Mouse (Mus musculus): ENCODE data around the gene 4931422A03Rik. TPM values are rescaled to one million over a fixed set of nuclear protein-coding genes. Genes with fewer than 3 reads are reported as not detected.

Gene 4931422A03Rik
- polyA plus RNA-seq, 1 experiment from 2014 or later = 1.5 TPM

DNA sequence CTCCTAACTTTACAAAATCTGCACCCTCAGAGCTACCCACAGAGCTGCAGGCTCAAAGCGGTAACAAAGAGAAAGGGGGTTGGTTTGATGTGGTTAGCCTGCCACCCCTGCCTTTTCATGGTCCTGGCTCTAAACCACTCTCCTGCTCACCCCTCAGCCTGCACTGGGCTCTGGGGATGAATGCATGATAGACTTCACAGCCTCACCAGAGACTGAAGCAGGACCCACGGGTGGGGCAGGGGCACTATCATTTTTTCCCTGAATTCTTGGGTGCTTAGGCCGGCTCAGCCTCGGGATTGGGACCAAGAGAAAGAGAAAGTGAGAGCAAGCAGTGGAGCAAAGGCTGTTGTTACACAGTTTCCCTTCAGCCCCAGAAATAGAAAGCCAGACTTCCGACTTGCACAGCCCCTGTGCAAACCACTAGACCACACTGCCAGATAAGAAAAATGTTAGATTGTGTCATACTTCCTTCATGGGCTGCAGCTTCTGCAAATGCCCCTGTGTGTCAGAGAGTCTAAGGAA, 82.5 kb downstream of the 4931422A03Rik start:
- H3K4me3 ChIP-seq (ENCODE audit: low read depth, low read length) = no peak overlapping the region
- H3K27me3 ChIP-seq (ENCODE audit: control insufficient read depth, insufficient read depth, low read length) = no peaks in the 10 kb centered on the region
- no peak overlapping the region for H3K9ac ChIP-seq (ENCODE audit: low read length)
- WGBS = 65% methylated on average over 5 of the region's 5 CpGs
- H3K9me3 ChIP-seq (ENCODE audit: control insufficient read depth, low read length) = no peaks in the 10 kb centered on the region
- H3K27ac ChIP-seq (replicated peaks; ENCODE audit: low read depth, low read length) = no peak overlapping the region
- ATAC-seq (ENCODE audit: insufficient number of reproducible peaks, low FRiP score, low TSS enrichment, low read depth) (no peak), DNase-seq (ENCODE audit: low spot score) (no peak)
- no peaks in the 10 kb centered on the region for H3K36me3 ChIP-seq (ENCODE audit: control insufficient read depth, insufficient read depth, low read length)
- H3K4me1 ChIP-seq (ENCODE audit: control insufficient read depth, insufficient read depth, low read length) = peaks cover 6% of the 10 kb centered on the region
- H3K4me2 ChIP-seq (ENCODE audit: low read depth, severe bottlenecking) = no peak overlapping the region

DNA sequence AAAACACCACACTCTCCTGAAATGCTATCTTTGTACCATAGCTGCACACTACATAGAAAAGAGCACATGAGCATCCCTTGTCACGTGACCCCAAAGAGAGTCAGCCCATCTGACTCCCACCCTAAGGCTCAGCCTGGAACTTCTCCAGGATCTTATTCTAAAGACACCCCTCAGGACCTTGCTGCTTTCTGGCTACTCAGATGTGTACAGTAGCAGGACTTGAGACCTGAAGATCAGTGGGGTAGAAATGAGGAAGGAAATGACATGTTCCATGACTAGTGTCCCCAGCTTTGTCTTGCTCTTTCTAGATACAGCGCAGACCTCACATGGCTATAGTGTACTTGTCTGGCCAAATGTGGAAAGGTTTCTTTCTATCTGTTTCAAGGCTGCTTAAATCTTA, 83.3 kb downstream of the 4931422A03Rik start:
- no peak overlapping the region for H3K4me3 ChIP-seq (ENCODE audit: low read depth, low read length)
- no peak for DNase-seq (ENCODE audit: low spot score)
- no peaks in the 10 kb centered on the region for H3K36me3 ChIP-seq (ENCODE audit: control insufficient read depth, insufficient read depth, low read length)
- H3K9me3 ChIP-seq (ENCODE audit: control insufficient read depth, low read length) = no peaks in the 10 kb centered on the region
- no peak overlapping the region for H3K9ac ChIP-seq (ENCODE audit: low read length)
- ATAC-seq (ENCODE audit: insufficient number of reproducible peaks, low FRiP score, low TSS enrichment, low read depth) = no peak
- H3K4me2 ChIP-seq (ENCODE audit: low read depth, severe bottlenecking) = no peak overlapping the region
- 95% methylated on average over 2 of the region's 2 CpGs for WGBS
- H3K27me3 ChIP-seq (ENCODE audit: control insufficient read depth, insufficient read depth, low read length) = no peaks in the 10 kb centered on the region
- H3K27ac ChIP-seq (replicated peaks; ENCODE audit: low read depth, low read length) = no peak overlapping the region
- peaks cover 6% of the 10 kb centered on the region for H3K4me1 ChIP-seq (ENCODE audit: control insufficient read depth, insufficient read depth, low read length)

DNA sequence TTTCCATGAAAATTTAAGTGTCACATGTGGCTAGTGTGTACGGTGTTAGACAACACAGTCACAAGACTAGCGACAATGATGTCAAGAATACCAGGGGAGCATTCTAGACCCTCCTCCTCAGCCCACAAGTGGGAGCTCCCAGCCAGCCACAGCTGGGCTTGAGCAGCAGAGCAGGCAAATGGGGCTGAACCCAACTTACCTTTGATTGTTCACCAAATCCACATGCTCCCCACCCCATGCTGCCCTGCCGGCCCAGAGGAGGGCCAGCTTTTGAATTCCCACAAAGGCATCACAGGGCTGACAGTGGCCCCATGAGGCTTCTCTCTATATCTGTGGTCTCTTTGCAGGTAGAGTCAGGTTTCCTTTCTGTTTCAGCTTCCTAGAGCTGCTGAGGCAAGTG, 87.1 kb downstream of the 4931422A03Rik start:
- DNase-seq (ENCODE audit: low spot score) (no peak), ATAC-seq (ENCODE audit: insufficient number of reproducible peaks, low FRiP score, low TSS enrichment, low read depth) (no peak)
- WGBS = 78% methylated on average over 3 of the region's 3 CpGs
- H3K4me3 ChIP-seq (ENCODE audit: low read depth, low read length) = no peak overlapping the region
- H3K27me3 ChIP-seq (ENCODE audit: control insufficient read depth, insufficient read depth, low read length) = no peaks in the 10 kb centered on the region
- H3K9me3 ChIP-seq (ENCODE audit: control insufficient read depth, low read length) = no peaks in the 10 kb centered on the region
- H3K36me3 ChIP-seq (ENCODE audit: control insufficient read depth, insufficient read depth, low read length) = no peaks in the 10 kb centered on the region
- no peak overlapping the region for H3K4me2 ChIP-seq (ENCODE audit: low read depth, severe bottlenecking)
- H3K27ac ChIP-seq (replicated peaks; ENCODE audit: low read depth, low read length) = no peak overlapping the region
- H3K4me1 ChIP-seq (ENCODE audit: control insufficient read depth, insufficient read depth, low read length) = peaks cover 3% of the 10 kb centered on the region
- no peak overlapping the region for H3K9ac ChIP-seq (ENCODE audit: low read length)

DNA sequence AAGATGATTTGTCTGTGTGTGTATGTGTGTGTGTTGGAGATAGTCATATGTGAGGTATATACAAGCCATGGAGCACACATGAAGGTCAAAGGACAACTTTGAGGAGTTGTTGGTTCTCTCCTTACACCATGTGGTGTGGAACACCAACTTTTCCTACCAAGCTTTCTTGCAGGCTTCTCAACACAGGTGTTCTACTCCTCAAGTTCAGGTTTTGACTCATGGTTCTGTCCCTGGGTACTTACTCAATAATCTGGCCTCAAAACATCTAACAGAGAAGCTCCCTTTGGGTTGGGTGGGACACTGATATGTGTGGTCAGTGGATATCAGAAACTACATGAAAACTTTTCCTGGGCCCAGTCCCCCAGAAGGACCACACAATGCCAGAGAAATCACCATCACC, 89.2 kb downstream of the 4931422A03Rik start:
- no peaks in the 10 kb centered on the region for H3K36me3 ChIP-seq (ENCODE audit: control insufficient read depth, insufficient read depth, low read length)
- H3K4me2 ChIP-seq (ENCODE audit: low read depth, severe bottlenecking) = no peak overlapping the region
- DNase-seq (ENCODE audit: low spot score) = no peak
- H3K4me3 ChIP-seq (ENCODE audit: low read depth, low read length) = no peak overlapping the region
- H3K27ac ChIP-seq (replicated peaks; ENCODE audit: low read depth, low read length) = no peak overlapping the region
- no peak overlapping the region for H3K9ac ChIP-seq (ENCODE audit: low read length)
- H3K4me1 ChIP-seq (ENCODE audit: control insufficient read depth, insufficient read depth, low read length) = no peaks in the 10 kb centered on the region
- no peak for ATAC-seq (ENCODE audit: insufficient number of reproducible peaks, low FRiP score, low TSS enrichment, low read depth)
- H3K9me3 ChIP-seq (ENCODE audit: control insufficient read depth, low read length) = no peaks in the 10 kb centered on the region
- no peaks in the 10 kb centered on the region for H3K27me3 ChIP-seq (ENCODE audit: control insufficient read depth, insufficient read depth, low read length)

DNA sequence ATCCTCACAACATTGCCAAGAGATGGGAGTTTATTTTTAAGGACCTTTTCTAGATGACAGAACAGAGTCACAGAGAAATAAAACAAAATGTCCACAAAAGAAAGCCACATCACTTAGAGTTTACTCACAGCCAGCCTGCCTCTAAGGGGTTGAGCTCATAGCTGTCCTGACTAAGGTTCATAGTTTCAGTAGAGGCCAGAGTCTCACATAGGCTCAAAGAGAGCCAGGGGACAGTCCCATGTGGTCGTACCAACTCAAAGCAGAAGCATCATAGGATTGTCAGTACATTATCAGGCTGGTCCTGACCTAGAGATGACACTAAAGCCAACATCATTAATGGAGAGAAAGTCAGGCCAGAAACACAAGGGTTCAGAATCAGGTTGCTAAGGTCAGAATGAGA, 89.6 kb downstream of the 4931422A03Rik start:
- Histone ChIP-seq H3K4me1 (ENCODE audit: control insufficient read depth, insufficient read depth, low read length) (no peaks in the 10 kb centered on the region), H3K4me3 (ENCODE audit: low read depth, low read length) (no peak overlapping the region), H3K4me2 (ENCODE audit: low read depth, severe bottlenecking) (no peak overlapping the region), H3K9ac (ENCODE audit: low read length) (no peak overlapping the region), H3K36me3 (ENCODE audit: control insufficient read depth, insufficient read depth, low read length) (no peaks in the 10 kb centered on the region), H3K9me3 (ENCODE audit: control insufficient read depth, low read length) (no peaks in the 10 kb centered on the region), H3K27me3 (ENCODE audit: control insufficient read depth, insufficient read depth, low read length) (no peaks in the 10 kb centered on the region), H3K27ac (replicated peaks; ENCODE audit: low read depth, low read length) (no peak overlapping the region)
- no peak for ATAC-seq (ENCODE audit: insufficient number of reproducible peaks, low FRiP score, low TSS enrichment, low read depth)
- WGBS = 83% methylated on average over 1 of the region's 1 CpGs
- DNase-seq (ENCODE audit: low spot score) = no peak

DNA sequence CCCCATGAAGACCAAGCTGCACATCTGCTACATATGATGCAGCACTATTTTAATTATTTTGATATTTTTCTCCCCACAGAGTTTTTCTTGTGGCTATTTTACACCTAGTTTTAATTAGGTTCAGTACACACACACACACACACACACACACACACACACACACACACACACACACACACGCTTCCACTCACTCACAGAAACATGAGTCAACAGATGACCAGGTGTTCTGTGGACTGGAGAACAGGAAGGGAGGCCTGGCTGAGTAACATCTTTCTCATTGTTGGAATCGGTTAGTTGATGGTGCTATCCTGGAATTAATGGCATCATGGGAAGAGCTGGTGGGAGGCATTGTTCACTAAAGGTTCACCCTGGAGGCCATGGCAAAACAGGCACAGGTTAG, 90.5 kb downstream of the 4931422A03Rik start:
- Histone ChIP-seq H3K36me3 (ENCODE audit: control insufficient read depth, insufficient read depth, low read length) (no peaks in the 10 kb centered on the region), H3K27ac (replicated peaks; ENCODE audit: low read depth, low read length) (no peak overlapping the region), H3K4me1 (ENCODE audit: control insufficient read depth, insufficient read depth, low read length) (no peaks in the 10 kb centered on the region), H3K27me3 (ENCODE audit: control insufficient read depth, insufficient read depth, low read length) (no peaks in the 10 kb centered on the region), H3K9ac (ENCODE audit: low read length) (no peak overlapping the region), H3K4me2 (ENCODE audit: low read depth, severe bottlenecking) (no peak overlapping the region), H3K4me3 (ENCODE audit: low read depth, low read length) (no peak overlapping the region), H3K9me3 (ENCODE audit: control insufficient read depth, low read length) (no peaks in the 10 kb centered on the region)
- ATAC-seq (ENCODE audit: insufficient number of reproducible peaks, low FRiP score, low TSS enrichment, low read depth) = no peak
- DNase-seq (ENCODE audit: low spot score) = no peak
- WGBS = 72% methylated on average over 2 of the region's 2 CpGs

DNA sequence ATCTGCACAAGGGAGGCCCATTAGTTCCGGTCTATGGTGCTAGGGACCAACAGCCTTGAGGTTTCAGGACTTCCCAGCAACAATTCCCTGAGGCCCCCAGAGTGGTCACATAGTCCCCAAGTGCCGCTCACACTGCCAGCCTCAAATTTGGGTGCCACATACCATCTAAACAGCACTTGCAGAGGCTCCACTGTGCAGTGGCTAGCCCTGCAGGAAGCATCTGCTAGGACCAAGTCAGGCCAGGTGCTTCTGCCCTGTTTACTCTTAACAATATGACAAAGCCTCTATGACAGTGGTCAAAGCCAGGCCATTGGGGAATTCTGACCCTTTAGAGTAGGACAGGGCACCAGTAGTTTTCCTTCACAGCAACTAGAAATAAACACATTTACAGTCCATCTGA, 91.5 kb downstream of the 4931422A03Rik start:
- Histone ChIP-seq H3K27ac (replicated peaks; ENCODE audit: low read depth, low read length) (no peak overlapping the region), H3K27me3 (ENCODE audit: control insufficient read depth, insufficient read depth, low read length) (no peaks in the 10 kb centered on the region), H3K36me3 (ENCODE audit: control insufficient read depth, insufficient read depth, low read length) (no peaks in the 10 kb centered on the region), H3K4me3 (ENCODE audit: low read depth, low read length) (no peak overlapping the region), H3K4me1 (ENCODE audit: control insufficient read depth, insufficient read depth, low read length) (0 out of 2 replicates have a peak, but pooled peaks cover under 1% of the 10 kb centered on the region), H3K4me2 (ENCODE audit: low read depth, severe bottlenecking) (no peak overlapping the region), H3K9me3 (ENCODE audit: control insufficient read depth, low read length) (no peaks in the 10 kb centered on the region), H3K9ac (ENCODE audit: low read length) (no peak overlapping the region)
- no peak for DNase-seq (ENCODE audit: low spot score)
- ATAC-seq (ENCODE audit: insufficient number of reproducible peaks, low FRiP score, low TSS enrichment, low read depth) = no peak
- WGBS = 89% methylated on average over 2 of the region's 2 CpGs

DNA sequence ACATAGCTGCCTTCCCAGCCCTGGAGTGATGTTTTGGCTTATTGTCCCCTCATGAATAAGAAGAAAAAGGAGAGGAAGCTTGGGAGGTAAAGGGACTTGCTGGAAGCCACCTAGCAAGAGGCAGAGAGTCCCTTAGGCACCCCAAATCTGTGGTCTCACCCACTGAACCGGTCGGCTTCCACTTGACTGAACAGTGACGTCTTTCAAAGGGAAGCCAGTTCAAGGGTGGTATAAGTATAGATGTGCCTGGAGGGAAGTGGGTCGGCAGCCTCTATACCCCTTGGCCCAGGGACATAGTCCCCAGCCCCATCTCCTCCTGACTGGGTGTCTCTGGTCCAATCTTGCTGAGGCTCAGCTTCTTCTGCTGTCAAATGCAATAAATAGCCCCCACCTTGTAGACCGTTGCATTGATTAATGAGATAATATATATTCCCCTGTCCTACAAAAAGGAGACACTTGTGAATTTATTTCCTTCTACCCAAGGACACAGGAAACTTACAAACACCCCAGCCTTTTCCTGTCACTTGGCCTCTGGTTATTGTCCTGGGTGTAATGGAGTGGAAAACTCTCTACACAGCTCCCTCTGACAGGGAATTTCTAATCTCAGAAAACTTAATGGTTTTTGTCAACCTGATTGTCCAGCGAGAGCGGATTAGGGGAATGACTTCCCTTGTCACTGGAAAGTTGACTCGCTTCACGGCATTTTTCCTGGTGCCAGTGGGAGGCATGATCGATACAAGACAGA, 92.3 kb downstream of the 4931422A03Rik start:
- 82% methylated on average over 10 of the region's 10 CpGs for WGBS

DNA sequence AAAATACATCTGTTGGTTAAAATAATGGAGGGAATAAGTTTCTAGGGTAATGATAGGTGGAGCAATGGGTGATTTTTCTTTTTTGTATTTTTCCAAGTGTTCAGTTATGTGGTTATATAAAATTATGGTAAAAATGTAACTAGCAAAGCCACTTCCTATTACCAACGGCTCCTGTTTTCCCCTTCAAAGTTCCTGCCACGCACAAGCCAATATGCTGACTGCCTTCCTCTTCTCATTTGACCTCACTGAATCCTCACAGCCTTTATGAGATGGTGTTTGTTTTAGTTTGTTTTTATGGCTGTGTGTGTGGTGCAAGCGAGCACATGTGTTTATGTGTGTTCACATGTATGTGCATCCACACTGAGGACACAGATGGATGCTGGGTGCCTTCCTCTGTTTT, 93.5 kb downstream of the 4931422A03Rik start:
- H3K4me3 ChIP-seq (ENCODE audit: low read depth, low read length) = no peak overlapping the region
- peaks cover 10% of the 10 kb centered on the region for H3K4me1 ChIP-seq (ENCODE audit: control insufficient read depth, insufficient read depth, low read length)
- DNase-seq (ENCODE audit: low spot score) = no peak
- no peaks in the 10 kb centered on the region for H3K36me3 ChIP-seq (ENCODE audit: control insufficient read depth, insufficient read depth, low read length)
- H3K27me3 ChIP-seq (ENCODE audit: control insufficient read depth, insufficient read depth, low read length) = no peaks in the 10 kb centered on the region
- no peaks in the 10 kb centered on the region for H3K9me3 ChIP-seq (ENCODE audit: control insufficient read depth, low read length)
- WGBS = 66% methylated on average over 3 of the region's 3 CpGs
- H3K4me2 ChIP-seq (ENCODE audit: low read depth, severe bottlenecking) = no peak overlapping the region
- H3K9ac ChIP-seq (ENCODE audit: low read length) = no peak overlapping the region
- no peak for ATAC-seq (ENCODE audit: insufficient number of reproducible peaks, low FRiP score, low TSS enrichment, low read depth)
- H3K27ac ChIP-seq (replicated peaks; ENCODE audit: low read depth, low read length) = no peak overlapping the region

More for the DNA sequence above, 92.3 kb downstream of the 4931422A03Rik start:
- no peak for ATAC-seq (ENCODE audit: insufficient number of reproducible peaks, low FRiP score, low TSS enrichment, low read depth)
- Histone ChIP-seq H3K4me2 (ENCODE audit: low read depth, severe bottlenecking) (no peak overlapping the region), H3K9ac (ENCODE audit: low read length) (no peak overlapping the region), H3K27me3 (ENCODE audit: control insufficient read depth, insufficient read depth, low read length) (no peaks in the 10 kb centered on the region), H3K4me3 (ENCODE audit: low read depth, low read length) (no peak overlapping the region), H3K9me3 (ENCODE audit: control insufficient read depth, low read length) (no peaks in the 10 kb centered on the region), H3K27ac (replicated peaks; ENCODE audit: low read depth, low read length) (no peak overlapping the region), H3K4me1 (ENCODE audit: control insufficient read depth, insufficient read depth, low read length) (peaks cover 3% of the 10 kb centered on the region; the same call in 1 of the 2 replicates), H3K36me3 (ENCODE audit: control insufficient read depth, insufficient read depth, low read length) (no peaks in the 10 kb centered on the region)
- no peak for DNase-seq (ENCODE audit: low spot score)

All from limb, embryonic 11.5 days (tissue).